Mouse (Mus musculus) testis, adult 10 weeks (tissue): ENCODE data around the gene Psg25. TPM values are rescaled to one million over a fixed set of nuclear protein-coding genes. Genes with fewer than 3 reads are reported as not detected.

Source experiments
- polyA plus RNA-seq: library from polyadenylated mRNA; stranded (reverse); fragments of 350-450 nt; fragmentation: Illumina TruSeq; extraction: RNeasy Lipid Tissue Mini Kit (QIAGEN cat#74804); gene quantifications from one replicate; pipeline ENCODE4 v1.2.3, GENCODE M21; 2014; ENCODE audit warnings: low read depth, low replicate concordance

Psg25 gene
- polyA plus RNA-seq, result not detected

GRCm38 (mm10) chr7:18532169-18532568 is at the start of gene Psg25:
Gene Psg25, minus strand, starts transcription at chr7:18532269.

DNA sequence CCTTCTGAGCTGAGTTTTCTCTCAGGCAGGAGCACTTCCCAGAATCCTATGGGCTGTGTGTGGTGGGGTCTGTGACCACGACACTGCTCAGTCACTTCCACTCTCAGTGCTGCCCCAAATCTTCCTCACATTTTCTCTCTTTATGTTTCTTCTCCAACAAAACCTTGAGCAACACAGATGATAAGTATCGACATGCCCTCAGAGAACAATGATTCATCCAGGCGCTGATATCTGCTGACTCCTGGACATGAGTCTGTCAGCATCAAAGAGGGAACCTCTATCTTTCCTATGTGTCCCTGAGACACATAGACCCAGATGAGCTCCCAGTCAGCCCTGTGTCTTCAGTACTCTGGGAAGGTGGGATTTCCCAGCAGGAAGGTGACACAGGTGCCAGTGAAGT is 35.1 kb upstream of the Psg25 start, which contains the start of gene Psg27:
Gene Psg27 (minus strand): TSS at position 101 of the 400 bp plus-strand sequence.

DNA sequence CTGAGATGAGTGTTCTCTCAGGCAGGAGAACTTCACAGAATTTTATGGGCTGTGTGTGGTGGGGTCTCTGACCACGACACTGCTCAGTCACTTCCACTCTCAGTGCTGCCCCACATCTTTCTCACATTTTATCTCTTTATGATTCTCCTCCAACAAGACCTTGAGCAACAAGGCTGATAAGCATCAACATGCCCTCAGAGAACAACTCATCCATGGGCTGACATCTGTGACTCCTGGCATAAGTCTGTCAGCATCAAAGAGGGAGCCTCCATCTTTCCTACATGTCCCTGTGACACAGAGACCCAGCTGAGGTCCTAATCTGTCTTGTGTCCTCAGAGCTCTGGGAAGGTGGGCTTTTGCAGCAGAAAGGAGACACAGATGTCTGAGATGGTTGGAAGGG is 48.0 kb downstream of the Psg25 start, which contains the start of gene Psg26:
Gene Psg26 (minus strand): TSS at position 101 of the 400 bp plus-strand sequence.

Other genes starting within 250 kb of the Psg25 start
- gene Psg18, start 177.3 kb downstream of the Psg25 start, polyA plus RNA-seq, result not detected
- gene Psg28, start 100.2 kb downstream of the Psg25 start, polyA plus RNA-seq, result not detected
- gene Psg26, start 48.1 kb downstream of the Psg25 start, polyA plus RNA-seq, result not detected
- gene Psg27, start 35.0 kb upstream of the Psg25 start, polyA plus RNA-seq, result not detected
- not detected for gene Psg23, start 84.2 kb upstream of the Psg25 start, polyA plus RNA-seq
- not detected for gene Psg21, start 124.5 kb upstream of the Psg25 start, polyA plus RNA-seq
- gene Psg20, start 153.9 kb upstream of the Psg25 start, polyA plus RNA-seq, result not detected
- 0.14 TPM for gene Psg22, start 185.8 kb upstream of the Psg25 start, polyA plus RNA-seq